Mouse (Mus musculus) hindbrain, embryonic 13.5 days (tissue): ENCODE results near the gene Coq10b. TPM values are rescaled to one million over a fixed set of nuclear protein-coding genes. Genes with fewer than 3 reads are reported as not detected.
"Not testable (repeated sequence)": the region's sequence is repeated elsewhere in the genome, so short reads cannot be mapped to it uniquely, and the experiment has no call there.

Experiments
- ATAC-seq: fragments of 200-750 bp; cut with Nextera tagmentation; 2 replicates; pipeline ENCODE4 v1.8.0; 2017; ENCODE audit warnings: moderate TSS enrichment; ENCODE audit not compliant: low FRiP score
- H3K27ac ChIP-seq: fragments of 300-500 bp; sonication (generic); 2 replicates; pipeline ENCODE4 v1.5.1; 2015; ENCODE audit warnings: inconsistent platforms, mild to moderate bottlenecking, moderate library complexity
- H3K27me3 ChIP-seq: fragments of 300-500 bp; sonication (generic); 2 replicates; pipeline ENCODE4 v1.6.1; 2015; ENCODE audit warnings: mild to moderate bottlenecking, inconsistent platforms
- H3K36me3 ChIP-seq: fragments of 300-500 bp; sonication (generic); 2 replicates; pipeline ENCODE4 v1.6.1; 2015; ENCODE audit warnings: mild to moderate bottlenecking, inconsistent platforms
- H3K4me1 ChIP-seq: fragments of 300-500 bp; sonication (generic); replicated peaks from 2 replicates; pipeline ENCODE4 v1.6.1; 2015; ENCODE audit warnings: inconsistent platforms
- H3K4me2 ChIP-seq: fragments of 300-500 bp; sonication (generic); 2 replicates; pipeline ENCODE4 v1.6.1; 2015; ENCODE audit warnings: inconsistent platforms, mild to moderate bottlenecking, moderate library complexity
- H3K4me3 ChIP-seq: fragments of 300-500 bp; sonication (generic); 2 replicates; pipeline ENCODE4 v1.5.1; 2015; ENCODE audit warnings: mild to moderate bottlenecking, inconsistent platforms
- H3K9ac ChIP-seq: fragments of 300-500 bp; sonication (generic); 2 replicates; pipeline ENCODE4 v1.6.1; 2015; ENCODE audit warnings: mild to moderate bottlenecking, inconsistent platforms
- H3K9me3 ChIP-seq: fragments of 300-500 bp; sonication (generic); 2 replicates; pipeline ENCODE4 v1.6.1; 2016; ENCODE audit warnings: inconsistent platforms
- WGBS: fragments of 180-500 bp; shearing (Covaris S2); methylation state at CpG from one replicate; pipeline ENCODE4 v1.1.7; 2015; 5-methylcytosine and 5-hydroxymethylcytosine counted together
- polyA plus RNA-seq: library from polyadenylated mRNA; unstranded; fragments of >200 nt; fragmentation: Nextera tagmentation; extraction: Ambion mirVana; gene quantifications from 2 replicates; pipeline ENCODE4 v1.2.1, GENCODE M21; 2015

Coq10b gene
- polyA plus RNA-seq, 1 experiment from 2014 or later = 33.4 TPM

- Histone ChIP-seq H3K27me3 (no peaks in the 10 kb centered on the region; the same call in 1 of the 2 replicates), H3K4me3 (no peak overlapping the region), H3K4me2 (no peak overlapping the region), H3K9ac (no peak overlapping the region), H3K36me3 (no peaks in the 10 kb centered on the region), H3K9me3 (no peaks in the 10 kb centered on the region), H3K4me1 (peaks cover under 1% of the 10 kb centered on the region; the same call in 1 of the 2 replicates), H3K27ac (no peak overlapping the region)
- ATAC-seq = no peak
These were observed 21.4 kb upstream of the Coq10b start for GRCm38 (mm10) chr1:55031026-55031779.

GRCm38 (mm10) chr1:55039944-55040343 lies 12.6 kb upstream of the Coq10b start:
- no peaks in the 10 kb centered on the region for H3K4me1 ChIP-seq
- H3K27ac ChIP-seq = no peak overlapping the region
- H3K4me3 ChIP-seq = no peak overlapping the region
- H3K4me2 ChIP-seq = no peak overlapping the region
- H3K27me3 ChIP-seq = no peaks in the 10 kb centered on the region
- H3K9me3 ChIP-seq = peaks cover 4% of the 10 kb centered on the region; the same call in 1 of the 2 replicates
- no peak overlapping the region for H3K9ac ChIP-seq
- WGBS = 87% methylated on average over 1 of the region's 1 CpGs
- no peak for ATAC-seq
- no peaks in the 10 kb centered on the region for H3K36me3 ChIP-seq

GRCm38 (mm10) chr1:55041691-55042090 lies 10.9 kb upstream of the Coq10b start:
- H3K9ac ChIP-seq = no peak overlapping the region
- H3K4me2 ChIP-seq = no peak overlapping the region
- H3K27ac ChIP-seq = no peak overlapping the region
- H3K27me3 ChIP-seq = no peaks in the 10 kb centered on the region
- H3K36me3 ChIP-seq = no peaks in the 10 kb centered on the region
- no peak for ATAC-seq
- H3K4me1 ChIP-seq = no peaks in the 10 kb centered on the region
- H3K9me3 ChIP-seq = peaks cover 4% of the 10 kb centered on the region; the same call in 1 of the 2 replicates
- 87% methylated on average over 4 of the region's 4 CpGs for WGBS
- no peak overlapping the region for H3K4me3 ChIP-seq

DNA sequence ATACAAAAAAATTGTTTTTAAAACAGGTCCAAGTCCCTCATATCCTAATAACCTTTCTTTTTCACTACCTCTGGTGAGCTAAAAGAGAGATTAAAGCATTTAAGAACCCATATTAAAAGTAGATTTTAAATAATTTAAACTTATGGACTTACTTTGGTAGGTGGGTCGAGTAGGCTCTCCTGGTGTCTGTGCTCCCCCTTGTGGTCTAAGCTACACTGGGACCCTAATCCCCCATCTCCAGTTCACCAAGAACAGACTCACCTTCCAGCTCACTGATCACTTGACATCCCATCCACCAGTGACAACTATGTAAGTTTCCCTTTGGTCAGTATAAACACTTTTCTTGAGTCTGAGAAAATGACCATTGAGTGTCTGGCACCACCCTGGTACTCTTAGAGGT lies 10.3 kb upstream of the Coq10b start:
- Histone ChIP-seq H3K9ac (no peak overlapping the region), H3K27me3 (no peaks in the 10 kb centered on the region), H3K4me2 (no peak overlapping the region), H3K9me3 (peaks cover 4% of the 10 kb centered on the region; the same call in 1 of the 2 replicates), H3K4me3 (no peak overlapping the region), H3K27ac (no peak overlapping the region), H3K4me1 (no peaks in the 10 kb centered on the region), H3K36me3 (no peaks in the 10 kb centered on the region)
- no peak for ATAC-seq
- WGBS = 58% methylated on average over 1 of the region's 1 CpGs

GRCm38 (mm10) chr1:55043164-55043563 lies 9.4 kb upstream of the Coq10b start:
- no peaks in the 10 kb centered on the region for H3K4me1 ChIP-seq
- no peak for ATAC-seq
- WGBS = 85% methylated on average over 3 of the region's 3 CpGs
- no peaks in the 10 kb centered on the region for H3K36me3 ChIP-seq
- no peak overlapping the region for H3K4me3 ChIP-seq
- H3K27me3 ChIP-seq = no peaks in the 10 kb centered on the region
- H3K4me2 ChIP-seq = no peak overlapping the region
- H3K9ac ChIP-seq = no peak overlapping the region
- H3K9me3 ChIP-seq = peaks cover 4% of the 10 kb centered on the region; the same call in 1 of the 2 replicates
- no peak overlapping the region for H3K27ac ChIP-seq

- no peak overlapping the region for H3K27ac ChIP-seq
- peaks cover 13% of the 10 kb centered on the region for H3K4me1 ChIP-seq
- H3K9me3 ChIP-seq = no peaks in the 10 kb centered on the region
- H3K27me3 ChIP-seq = peaks cover 8% of the 10 kb centered on the region; the same call in 1 of the 2 replicates
- H3K4me3 ChIP-seq = no peak overlapping the region
- ATAC-seq = no peak
- no peak overlapping the region for H3K4me2 ChIP-seq
- no peak overlapping the region for H3K9ac ChIP-seq
- H3K36me3 ChIP-seq = no peaks in the 10 kb centered on the region
- 75% methylated on average over 4 of the region's 4 CpGs for WGBS
These were observed 3.6 kb upstream of the Coq10b start for GRCm38 (mm10) chr1:55048841-55049587.

- no peak for ATAC-seq
- WGBS = 69% methylated on average over 3 of the region's 3 CpGs
- 0 out of 2 replicates have a peak overlapping the region, but pooled peaks have one; percentile 88 for H3K27ac ChIP-seq
- H3K27me3 ChIP-seq = peaks cover 8% of the 10 kb centered on the region; the same call in 1 of the 2 replicates
- H3K9ac ChIP-seq = peak overlapping the region; percentile 82; the same call in 1 of the 2 replicates
- H3K4me1 ChIP-seq = peaks cover 15% of the 10 kb centered on the region
- H3K4me2 ChIP-seq = peak overlapping the region; percentile 77
- H3K9me3 ChIP-seq = no peaks in the 10 kb centered on the region
- peak overlapping the region; percentile 80; the same call in 1 of the 2 replicates for H3K4me3 ChIP-seq
- no peaks in the 10 kb centered on the region; the same call in 1 of the 2 replicates for H3K36me3 ChIP-seq
These were observed 899 bp upstream of the Coq10b start for GRCm38 (mm10) chr1:55051671-55052070.

GRCm38 (mm10) chr1:55053005-55053404 lies 435 bp downstream of the Coq10b start:
- H3K4me1 ChIP-seq = peaks cover 15% of the 10 kb centered on the region
- WGBS = under 1% methylated on average over 40 of the region's 42 CpGs
- peak overlapping the region; percentile 88 for H3K27ac ChIP-seq
- peaks cover 4% of the 10 kb centered on the region for H3K36me3 ChIP-seq
- ATAC-seq = peak; percentile 63; the same call in 1 of the 2 replicates
- peak overlapping the region; percentile 82 for H3K9ac ChIP-seq
- peak overlapping the region; percentile 80 for H3K4me3 ChIP-seq
- peak overlapping the region; percentile 74 for H3K4me2 ChIP-seq
- H3K27me3 ChIP-seq = peaks cover 8% of the 10 kb centered on the region; the same call in 1 of the 2 replicates
- no peaks in the 10 kb centered on the region for H3K9me3 ChIP-seq

DNA sequence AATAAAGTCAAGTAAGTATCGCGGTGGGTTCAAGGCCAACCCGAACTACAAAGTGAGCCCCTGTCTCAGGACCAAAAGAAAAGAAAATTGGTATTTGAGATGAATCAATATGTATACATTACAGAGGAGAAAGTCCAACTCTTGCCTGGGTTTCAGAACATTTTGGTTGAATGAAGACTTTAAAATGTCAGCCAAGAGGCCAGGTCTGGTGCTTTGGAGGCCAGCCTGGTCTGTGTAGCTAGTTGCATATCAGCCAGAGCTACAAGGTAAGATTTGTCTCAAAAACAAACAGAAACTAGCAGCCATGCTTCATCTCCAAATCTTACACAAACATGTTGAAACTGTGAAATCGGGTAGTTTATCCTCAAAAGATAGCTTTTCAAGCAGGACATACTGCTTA lies 1.0 kb downstream of the Coq10b start:
- H3K36me3 ChIP-seq = peaks cover 4% of the 10 kb centered on the region
- peak overlapping the region; percentile 74 for H3K4me2 ChIP-seq
- H3K27ac ChIP-seq = no peak overlapping the region
- H3K9ac ChIP-seq = 0 out of 2 replicates have a peak overlapping the region, but pooled peaks have one; percentile 82
- no peaks in the 10 kb centered on the region for H3K9me3 ChIP-seq
- 72% methylated on average over 4 of the region's 4 CpGs for WGBS
- ATAC-seq = no peak
- H3K27me3 ChIP-seq = peaks cover 8% of the 10 kb centered on the region; the same call in 1 of the 2 replicates
- H3K4me3 ChIP-seq = peak overlapping the region; percentile 80
- H3K4me1 ChIP-seq = peaks cover 15% of the 10 kb centered on the region

GRCm38 (mm10) chr1:55055322-55056115 lies 2.9 kb downstream of the Coq10b start:
- H3K4me3 ChIP-seq = no peak overlapping the region
- H3K9me3 ChIP-seq = no peaks in the 10 kb centered on the region
- peaks cover 4% of the 10 kb centered on the region for H3K36me3 ChIP-seq
- H3K9ac ChIP-seq = no peak overlapping the region
- H3K4me1 ChIP-seq = peaks cover 15% of the 10 kb centered on the region
- no peak overlapping the region for H3K4me2 ChIP-seq
- H3K27ac ChIP-seq = no peak overlapping the region
- peaks cover 8% of the 10 kb centered on the region; the same call in 1 of the 2 replicates for H3K27me3 ChIP-seq
- ATAC-seq = no peak
- 88% methylated on average over 5 of the region's 5 CpGs for WGBS

DNA sequence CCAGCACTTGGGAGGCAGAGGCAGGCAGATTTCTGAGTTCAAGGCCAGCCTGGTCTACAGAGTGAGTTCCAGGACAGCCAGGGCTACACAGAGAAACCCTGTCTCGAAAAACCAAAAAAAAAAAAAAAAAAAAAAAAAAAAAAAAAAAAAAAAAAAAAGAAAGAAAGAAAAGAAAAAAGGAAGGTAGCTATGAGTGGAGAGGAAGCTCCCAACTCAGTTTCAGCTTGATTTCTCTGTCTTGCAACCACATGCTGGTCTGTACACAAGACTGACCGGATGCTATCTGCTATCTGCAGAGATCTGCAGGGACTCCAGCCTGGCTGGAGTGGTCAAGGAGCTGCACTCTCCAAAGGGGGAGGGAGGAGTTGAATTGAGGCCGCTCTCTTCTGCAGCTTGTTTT lies 5.8 kb downstream of the Coq10b start:
- not testable (repeated sequence) for H3K27me3 ChIP-seq, H3K9ac ChIP-seq, H3K4me2 ChIP-seq, H3K4me3 ChIP-seq, ATAC-seq, H3K9me3 ChIP-seq, H3K4me1 ChIP-seq, H3K27ac ChIP-seq
- 79% methylated on average over 3 of the region's 3 CpGs for WGBS
- H3K36me3 ChIP-seq = peaks cover 13% of the 10 kb centered on the region

- ATAC-seq = no peak
- no peaks in the 10 kb centered on the region for H3K9me3 ChIP-seq
- no peak overlapping the region for H3K27ac ChIP-seq
- H3K4me3 ChIP-seq = no peak overlapping the region
- H3K9ac ChIP-seq = no peak overlapping the region
- peaks cover 33% of the 10 kb centered on the region for H3K36me3 ChIP-seq
- H3K4me2 ChIP-seq = no peak overlapping the region
- H3K27me3 ChIP-seq = no peaks in the 10 kb centered on the region
- H3K4me1 ChIP-seq = no peaks in the 10 kb centered on the region; the same call in 1 of the 2 replicates
- 92% methylated on average over 5 of the region's 5 CpGs for WGBS
These were observed 8.5 kb downstream of the Coq10b start for GRCm38 (mm10) chr1:55061099-55061498.
